Comparison of ENCODE assay signal across 13 mouse cellular contexts in genomic region chr5:137766270-137766669, GRCm38 (mm10). TPM values are rescaled to one million over a fixed set of nuclear protein-coding genes. Genes with fewer than 3 reads are reported as not detected.
DNase-seq lines count a peak whose midpoint lies in the region; ATAC-seq and TF ChIP-seq lines count a peak whose summit lies in the region.
"Had no signal": no experiment of that assay in that cellular context is flagged by ENCODE, and none has a peak within 500 bp of the region (broad histone marks: within the 10 kb centered on the region; RNA-seq: fewer than 3 reads in every experiment).

No protein-coding gene starts in this region.

- dilution Hi-C loops in CH12.LX (cut with MboI; ENCODE audit: extremely low pct_ligation_motif_present, extremely low pct_unique_long_range_greater_than_20kb, low sequenced_read_pairs) = no loop called here

- WGBS in intestine, postnatal 0 days = 59% methylated on average over 3 of the region's 3 CpGs
- WGBS in intestine, embryonic 16.5 days = 58% methylated on average over 3 of the region's 3 CpGs
- 73% methylated on average over 3 of the region's 3 CpGs for WGBS in midbrain, embryonic 13.5 days

- H3K4me1 ChIP-seq in intestine, postnatal 0 days (replicated peaks; ENCODE audit: control insufficient read depth, insufficient read depth, low read length) = no peaks in the 10 kb centered on the region
- no peaks in the 10 kb centered on the region for H3K4me1 ChIP-seq in intestine, embryonic 16.5 days (ENCODE audit: control insufficient read depth, insufficient read depth, low read length)
- H3K4me1 ChIP-seq in CH12.LX (ENCODE audit: control insufficient read depth in 1 of 2, insufficient read depth in 2 of 2) = peaks cover 3 to 4% of the 10 kb centered on the region in 2 experiments; a peak in 1 of 4 replicates
- no peaks in the 10 kb centered on the region for H3K4me1 ChIP-seq in cortical plate, adult 2 months (ENCODE audit: control insufficient read depth, insufficient read depth, low read length)
- H3K4me1 ChIP-seq in midbrain, embryonic 13.5 days (replicated peaks) = peaks cover 17% of the 10 kb centered on the region
- H3K4me1 ChIP-seq: embryonic facial prominence, embryonic 12.5 days; neural tube, embryonic 12.5 days had no signal

- no peaks in the 10 kb centered on the region for H3K79me2 ChIP-seq in CH12.LX (replicated peaks; ENCODE audit: control insufficient read depth, extremely low read depth, insufficient read depth, poor library complexity, severe bottlenecking)

- no peak for ATAC-seq in intestine, postnatal 0 days
- no peak for ATAC-seq in intestine, embryonic 16.5 days
- no peak for ATAC-seq in midbrain, embryonic 13.5 days

- no peak for TF ChIP-seq EP300 in CH12.LX (IDR thresholded peaks at IDR 0.05; ENCODE audit: low read length)

- TF ChIP-seq CTCF in intestine, postnatal 0 days (IDR thresholded peaks at IDR 0.05; ENCODE audit: low read depth) = peak; percentile 70
- peak; percentile 58 to 65 for TF ChIP-seq CTCF in CH12.LX (conservative IDR thresholded peaks at IDR 0.05 in 1 of 2, IDR thresholded peaks at IDR 0.05 in 1 of 2; ENCODE audit: low read depth in 2 of 2, low read length in 2 of 2)
- TF ChIP-seq CTCF in cortical plate, adult 2 months (IDR thresholded peaks at IDR 0.05; ENCODE audit: extremely low read depth, insufficient read depth, low read length) = peak; percentile 36; the same call in 1 of the 2 replicates

- no peak overlapping the region for H3K27ac ChIP-seq in intestine, postnatal 0 days (ENCODE audit: low read depth, low read length)
- H3K27ac ChIP-seq in intestine, embryonic 16.5 days (ENCODE audit: low read length) = no peak overlapping the region
- no peak overlapping the region for H3K27ac ChIP-seq in CH12.LX (ENCODE audit: insufficient read depth, low read depth)
- H3K27ac ChIP-seq in cortical plate, adult 2 months (ENCODE audit: insufficient read depth, low read length) = no peak overlapping the region
- no peak overlapping the region for H3K27ac ChIP-seq in midbrain, embryonic 13.5 days
- H3K27ac ChIP-seq: embryonic facial prominence, embryonic 12.5 days; neural tube, embryonic 12.5 days had no signal

- TF ChIP-seq POLR2A in CH12.LX (IDR thresholded peaks at IDR 0.05; ENCODE audit: low read depth, low read length) = no peak
- TF ChIP-seq POLR2A in cortical plate, adult 2 months (IDR thresholded peaks at IDR 0.05; ENCODE audit: extremely low read depth, insufficient read depth, low read length) = no peak

- TF ChIP-seq RAD21 in CH12.LX (IDR thresholded peaks at IDR 0.05; ENCODE audit: low read depth, low read length) = peak; percentile 48

- peak; percentile 59 for DNase-seq in 416B (ENCODE audit: low read depth)
- peak; percentile 45 for DNase-seq in CH12.LX (ENCODE audit: extremely low read depth)
- DNase-seq in frontal cortex, postnatal 14 days (ENCODE audit: low spot score in 2 of 2) = no peak
- no peak for DNase-seq in kidney, postnatal 4 days
- DNase-seq: adrenal gland, postnatal 10 days; gastrocnemius, postnatal 10 days; heart, postnatal 4 days had no signal

- H3K9me3 ChIP-seq in intestine, postnatal 0 days (ENCODE audit: control insufficient read depth) = no peaks in the 10 kb centered on the region
- no peaks in the 10 kb centered on the region for H3K9me3 ChIP-seq in intestine, embryonic 16.5 days (ENCODE audit: control insufficient read depth, low read length)
- H3K9me3 ChIP-seq in CH12.LX (replicated peaks; ENCODE audit: low read length) = peaks cover 2% of the 10 kb centered on the region
- peaks cover 3% of the 10 kb centered on the region; the same call in 1 of the 2 replicates for H3K9me3 ChIP-seq in midbrain, embryonic 13.5 days
- H3K9me3 ChIP-seq: neural tube, embryonic 12.5 days had no signal

- H3K36me3 ChIP-seq in intestine, postnatal 0 days (ENCODE audit: control insufficient read depth, insufficient read depth) = no peaks in the 10 kb centered on the region; the same call in 1 of the 2 replicates
- H3K36me3 ChIP-seq in intestine, embryonic 16.5 days (ENCODE audit: control insufficient read depth, insufficient read depth, low read length) = no peaks in the 10 kb centered on the region
- peaks cover 0 to 8% of the 10 kb centered on the region in 2 experiments for H3K36me3 ChIP-seq in CH12.LX (replicated peaks in 1 of 2; ENCODE audit: control insufficient read depth in 1 of 2, insufficient read depth in 1 of 2, low read length in 1 of 2)
- H3K36me3 ChIP-seq in midbrain, embryonic 13.5 days = no peaks in the 10 kb centered on the region
- H3K36me3 ChIP-seq: embryonic facial prominence, embryonic 12.5 days; neural tube, embryonic 12.5 days had no signal

- H3K27me3 ChIP-seq in intestine, postnatal 0 days (replicated peaks; ENCODE audit: control insufficient read depth, insufficient read depth, low read length) = no peaks in the 10 kb centered on the region
- H3K27me3 ChIP-seq in intestine, embryonic 16.5 days (replicated peaks; ENCODE audit: control insufficient read depth, insufficient read depth, low read length) = no peaks in the 10 kb centered on the region
- H3K27me3 ChIP-seq in CH12.LX (replicated peaks) = no peaks in the 10 kb centered on the region
- no peaks in the 10 kb centered on the region for H3K27me3 ChIP-seq in midbrain, embryonic 13.5 days
- H3K27me3 ChIP-seq: embryonic facial prominence, embryonic 12.5 days; neural tube, embryonic 12.5 days had no signal

- H3K4me3 ChIP-seq in intestine, postnatal 0 days (ENCODE audit: low read depth, low read length) = no peak overlapping the region
- no peak overlapping the region for H3K4me3 ChIP-seq in intestine, embryonic 16.5 days (ENCODE audit: low read length)
- H3K4me3 ChIP-seq in CH12.LX (replicated peaks in 1 of 3; ENCODE audit: low read depth in 2 of 3, low read length in 2 of 3, poor library complexity in 1 of 3) = no peak overlapping the region
- no peak overlapping the region for H3K4me3 ChIP-seq in cortical plate, adult 2 months (ENCODE audit: insufficient read depth, low read length)
- H3K4me3 ChIP-seq in midbrain, embryonic 13.5 days (replicated peaks) = no peak overlapping the region
- H3K4me3 ChIP-seq: embryonic facial prominence, embryonic 12.5 days; neural tube, embryonic 12.5 days had no signal

- H3K4me2 ChIP-seq in intestine, postnatal 0 days (replicated peaks; ENCODE audit: low read depth) = no peak overlapping the region
- H3K4me2 ChIP-seq in intestine, embryonic 16.5 days (ENCODE audit: low read depth, low read length) = no peak overlapping the region
- H3K4me2 ChIP-seq in CH12.LX (ENCODE audit: insufficient read depth, low read depth, poor library complexity, severe bottlenecking) = no peak overlapping the region
- H3K4me2 ChIP-seq in midbrain, embryonic 13.5 days (replicated peaks) = no peak overlapping the region
- H3K4me2 ChIP-seq: embryonic facial prominence, embryonic 12.5 days; neural tube, embryonic 12.5 days had no signal

- in situ Hi-C loops in CH12.LX (cut with MboI; ENCODE audit: low pct_ligation_motif_present, low pct_unique_long_range_greater_than_20kb, low sequenced_read_pairs) = loop anchor here (25.0 kb wide), 1 partner anchor 254 kb away; the partner anchor contains the start of genes Gigyf1 and Pop7

- H3K9ac ChIP-seq in intestine, postnatal 0 days (ENCODE audit: low read depth, low read length) = no peak overlapping the region
- H3K9ac ChIP-seq in intestine, embryonic 16.5 days (ENCODE audit: low read depth, low read length) = no peak overlapping the region
- no peak overlapping the region for H3K9ac ChIP-seq in CH12.LX (ENCODE audit: insufficient read depth, low read depth)
- H3K9ac ChIP-seq in midbrain, embryonic 13.5 days (replicated peaks) = no peak overlapping the region
- H3K9ac ChIP-seq: embryonic facial prominence, embryonic 12.5 days; neural tube, embryonic 12.5 days had no signal

RNA-seq across cellular contexts. Expression of gene Ppp1r35, which starts 12.4 kb away (rescaled TPM):
- 29.0 and 30.8 TPM in 2 replicates for polyA plus RNA-seq in intestine, postnatal 0 days (2015; fragmentation: Nextera tagmentation; extraction: Ambion mirVana)
- 19.3 and 19.8 TPM in 2 replicates for polyA plus RNA-seq in intestine, embryonic 16.5 days (2015; fragmentation: Nextera tagmentation; extraction: Ambion mirVana)
- total RNA-seq in CH12.LX (2012; rRNA removed) (31.6 and 34.6 TPM in 2 replicates), CH12.LX (2014; rRNA removed) (11.8 and 17.3 TPM in 2 replicates)
- 23.3 and 24.1 TPM in 2 replicates for polyA plus RNA-seq in CH12.LX (2012; ENCODE audit: insufficient read length, low read depth)
- 26.9 and 27.6 TPM in 2 replicates for polyA plus RNA-seq in cortical plate, adult 2 months (2012; rRNA removed)
- polyA plus RNA-seq in midbrain, embryonic 13.5 days (2015; fragmentation: Nextera tagmentation; extraction: Ambion mirVana) = 43.4 and 48.9 TPM in 2 replicates

RNA-seq across cellular contexts. Expression of gene Tsc22d4, which starts 20.7 kb away (rescaled TPM):
- polyA plus RNA-seq in intestine, postnatal 0 days (2015; fragmentation: Nextera tagmentation; extraction: Ambion mirVana) = 111 and 119 TPM in 2 replicates
- polyA plus RNA-seq in intestine, embryonic 16.5 days (2015; fragmentation: Nextera tagmentation; extraction: Ambion mirVana) = 116 and 122 TPM in 2 replicates
- 32.0 and 39.9 TPM in 2 replicates for total RNA-seq in CH12.LX (2012; rRNA removed)
- total RNA-seq in CH12.LX (2014; rRNA removed) = 26.4 and 28.2 TPM in 2 replicates
- 91.2 and 103 TPM in 2 replicates for polyA plus RNA-seq in CH12.LX (2012; ENCODE audit: insufficient read length, low read depth)
- polyA plus RNA-seq in cortical plate, adult 2 months (2012; rRNA removed) = 365 and 366 TPM in 2 replicates
- 44.2 and 54.0 TPM in 2 replicates for polyA plus RNA-seq in midbrain, embryonic 13.5 days (2015; fragmentation: Nextera tagmentation; extraction: Ambion mirVana)

RNA-seq across cellular contexts. Expression of gene Mepce, which starts 21.2 kb away (rescaled TPM):
- polyA plus RNA-seq in intestine, postnatal 0 days (2015; fragmentation: Nextera tagmentation; extraction: Ambion mirVana) = 10.3 and 10.8 TPM in 2 replicates
- polyA plus RNA-seq in intestine, embryonic 16.5 days (2015; fragmentation: Nextera tagmentation; extraction: Ambion mirVana) = 7.1 and 7.4 TPM in 2 replicates
- total RNA-seq in CH12.LX (2012; rRNA removed) = 32.7 and 38.5 TPM in 2 replicates
- 31.1 and 37.3 TPM in 2 replicates for total RNA-seq in CH12.LX (2014; rRNA removed)
- 42.4 and 43.7 TPM in 2 replicates for polyA plus RNA-seq in CH12.LX (2012; ENCODE audit: insufficient read length, low read depth)
- 37.8 and 38.1 TPM in 2 replicates for polyA plus RNA-seq in cortical plate, adult 2 months (2012; rRNA removed)
- polyA plus RNA-seq in midbrain, embryonic 13.5 days (2015; fragmentation: Nextera tagmentation; extraction: Ambion mirVana) = 10.6 and 11.0 TPM in 2 replicates

RNA-seq across cellular contexts. Expression of gene Zcwpw1, which starts 21.3 kb away (rescaled TPM):
- 3.3 and 3.5 TPM in 2 replicates for polyA plus RNA-seq in intestine, postnatal 0 days (2015; fragmentation: Nextera tagmentation; extraction: Ambion mirVana)
- 11.0 and 11.8 TPM in 2 replicates for polyA plus RNA-seq in intestine, embryonic 16.5 days (2015; fragmentation: Nextera tagmentation; extraction: Ambion mirVana)
- 1.3 and 1.9 TPM in 2 replicates for total RNA-seq in CH12.LX (2012; rRNA removed)
- 2.3 and 3.0 TPM in 2 replicates for total RNA-seq in CH12.LX (2014; rRNA removed)
- 1.5 and 2.8 TPM in 2 replicates for polyA plus RNA-seq in CH12.LX (2012; ENCODE audit: insufficient read length, low read depth)
- polyA plus RNA-seq in cortical plate, adult 2 months (2012; rRNA removed) = 11.3 and 12.6 TPM in 2 replicates
- 10.9 and 12.0 TPM in 2 replicates for polyA plus RNA-seq in midbrain, embryonic 13.5 days (2015; fragmentation: Nextera tagmentation; extraction: Ambion mirVana)

RNA-seq across cellular contexts. Expression of gene Nyap1, which starts 24.9 kb away (rescaled TPM):
- 1.6 and 2.0 TPM in 2 replicates for polyA plus RNA-seq in intestine, postnatal 0 days (2015; fragmentation: Nextera tagmentation; extraction: Ambion mirVana)
- polyA plus RNA-seq in intestine, embryonic 16.5 days (2015; fragmentation: Nextera tagmentation; extraction: Ambion mirVana) = 2.2 and 2.3 TPM in 2 replicates
- 0.67 and 1.4 TPM in 2 replicates for total RNA-seq in CH12.LX (2012; rRNA removed)
- total RNA-seq in CH12.LX (2014; rRNA removed) = 0.28 and 0.34 TPM in 2 replicates
- 0.35 and 0.43 TPM in 2 replicates for polyA plus RNA-seq in CH12.LX (2012; ENCODE audit: insufficient read length, low read depth)
- 69.7 and 74.8 TPM in 2 replicates for polyA plus RNA-seq in cortical plate, adult 2 months (2012; rRNA removed)
- 39.9 and 42.3 TPM in 2 replicates for polyA plus RNA-seq in midbrain, embryonic 13.5 days (2015; fragmentation: Nextera tagmentation; extraction: Ambion mirVana)

Comparison
In these comparisons a context has a peak if more than half of its experiments do, and no peak if none do; other contexts are left out.
1. DNase-seq: peak in 416B (single experiment) and CH12.LX (single experiment); none in frontal cortex, postnatal 14 days (0 of 2) and kidney, postnatal 4 days (0 of 2).
2. Peak in every context shown above with its lines, with median percentiles within 50 percentile points of each other: CTCF ChIP-seq.